Mouse (Mus musculus) layer of hippocampus, adult 18-20 months (tissue): ENCODE results near the gene Safb. TPM values are rescaled to one million over a fixed set of nuclear protein-coding genes. Genes with fewer than 3 reads are reported as not detected.

Experiments
- DNase-seq, 2 experiments: peaks; one replicate each; pipeline ENCODE4 v3.0.0; 2022; ENCODE audit warnings: low spot score in 2 of 2
- total RNA-seq, 2 experiments: library from RNA; stranded (reverse); gene quantifications; 2 replicates each; pipeline ENCODE4 v1.2.3; 2021

The Safb gene
- total RNA-seq, 2 experiments from 2014 or later, result 162 to 163 TPM

- no peak for DNase-seq
Observed at GRCm38 (mm10) chr17:56634023-56634422, 49.4 kb downstream of the Safb start.

- DNase-seq, result no peak
Observed at GRCm38 (mm10) chr17:56643237-56643636, 58.6 kb downstream of the Safb start.

GRCm38 (mm10) chr17:56647546-56647945 lies 62.9 kb downstream of the Safb start:
- no peak for DNase-seq

DNA sequence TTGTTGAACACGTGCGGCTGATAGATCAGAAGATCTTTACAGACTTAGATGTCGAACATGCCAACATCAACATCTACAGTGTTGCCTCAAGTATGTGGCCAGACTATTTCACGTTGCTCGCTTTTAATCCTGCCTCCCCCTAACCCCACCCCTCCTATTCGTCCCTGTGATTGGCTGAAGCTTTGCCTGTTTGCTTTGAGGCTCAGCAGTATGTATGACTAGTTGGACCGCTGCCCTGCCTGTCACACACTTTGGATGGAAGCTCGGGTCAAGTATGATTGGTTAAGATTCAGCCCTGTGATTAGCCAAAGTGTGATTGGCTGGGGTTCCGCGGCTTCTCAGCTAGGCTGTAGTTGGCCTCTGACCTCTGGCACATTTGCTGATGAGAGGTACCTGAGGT lies 67.2 kb downstream of the Safb start:
- no peak for DNase-seq

DNA sequence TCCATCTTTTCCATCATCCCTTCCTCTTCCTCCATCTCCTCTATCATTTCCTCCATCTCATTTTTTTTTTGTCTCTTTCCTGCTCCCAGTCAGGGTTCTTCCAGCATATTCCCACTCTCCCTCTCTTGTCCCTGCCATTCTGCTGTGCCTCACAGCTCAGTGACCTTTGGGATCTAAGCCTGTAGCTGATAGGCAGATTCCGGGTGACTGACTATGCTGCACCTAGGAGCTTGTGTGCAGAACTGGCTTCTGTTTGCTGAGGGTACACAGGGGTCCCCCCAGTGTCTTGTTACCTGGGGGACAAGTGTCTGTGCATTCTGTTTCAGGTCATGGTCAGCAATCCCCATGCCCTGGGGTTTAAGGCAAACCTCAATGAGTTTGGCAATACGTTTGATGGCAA lies 70.1 kb downstream of the Safb start:
- DNase-seq, result no peak

- no peak for DNase-seq
Observed at GRCm38 (mm10) chr17:56655311-56655710, 70.7 kb downstream of the Safb start.

Other genes with a start within 250 kb of the Safb start
- 100 to 1,000 TPM; 608 to 624 TPM for gene Ptprs, start 108.3 kb upstream of the Safb start, total RNA-seq
- not detected for gene Znrf4, start 72.4 kb upstream of the Safb start, total RNA-seq
- gene Gm20219, start 30.4 kb upstream of the Safb start, total RNA-seq, result 1 to 10 TPM; 2.6 to 4.0 TPM
- gene Safb2, start 240 bp upstream of the Safb start, total RNA-seq, result 100 to 1,000 TPM; 116 to 133 TPM
- 100 to 1,000 TPM; 143 to 147 TPM for gene 2410015M20Rik, start 24.9 kb downstream of the Safb start, total RNA-seq
- gene Rpl36, start 28.6 kb downstream of the Safb start, total RNA-seq, result 100 to 1,000 TPM; 414 to 418 TPM
- 10 to 100 TPM; 60.1 to 61.6 TPM for gene Lonp1, start 42.1 kb downstream of the Safb start, total RNA-seq
- 1 to 10 TPM; 1.1 to 1.3 TPM for gene Catsperd, start 43.3 kb downstream of the Safb start, total RNA-seq
- 10 to 100 TPM; 87.2 to 89.0 TPM for gene Ranbp3, start 88.5 kb downstream of the Safb start, total RNA-seq
- gene Ndufa11, start 132.9 kb downstream of the Safb start, total RNA-seq, result 100 to 1,000 TPM; 213 to 228 TPM
- gene Vmac, start 133.2 kb downstream of the Safb start, total RNA-seq, result 10 to 100 TPM in 1 of 2 experiments, 1 to 10 TPM in 1; 9.6 to 10.2 TPM
- gene Nrtn, start 172.7 kb downstream of the Safb start, total RNA-seq, result 1 to 10 TPM; 1.6 to 3.4 TPM
- gene Dus3l, start 179.9 kb downstream of the Safb start, total RNA-seq, result 10 to 100 TPM; 63.4 to 68.8 TPM
- gene Prr22, start 185.4 kb downstream of the Safb start, total RNA-seq, result 1 to 10 TPM in 1 of 2 experiments, under 1 TPM in 1; 0.99 to 1.2 TPM
- gene Rfx2, start 246.2 kb downstream of the Safb start, total RNA-seq, result 1 to 10 TPM; 4.8 to 5.7 TPM